Mouse (Mus musculus): ENCODE measurements around the gene Prm3. TPM values are rescaled to one million over a fixed set of nuclear protein-coding genes. Genes with fewer than 3 reads are reported as not detected.

Gene Prm3
- polyA plus RNA-seq, 1 experiment from 2014 or later, result not detected

- Histone ChIP-seq H3K27ac (no peak overlapping the region; the same call in 1 of the 2 replicates), H3K79me2 (ENCODE audit: inconsistent target) (no peaks in the 10 kb centered on the region), H3K36me3 (ENCODE audit: inconsistent target) (no peaks in the 10 kb centered on the region), H3K4me3 (ENCODE audit: inconsistent target) (peak overlapping the region; percentile 15; the same call in 1 of the 2 replicates)
- 0% methylated on average over 45 of the region's 55 CpGs for WGBS (ENCODE audit: missing documents)
These were observed 5.8 kb downstream of the Prm3 start for GRCm38 (mm10) chr16:10784793-10785370.

GRCm38 (mm10) chr16:10783883-10784792, 6.6 kb downstream of the Prm3 start:
- H3K79me2 ChIP-seq (ENCODE audit: inconsistent target), result no peaks in the 10 kb centered on the region
- H3K27ac ChIP-seq, result no peak overlapping the region
- peak overlapping the region; percentile 15; the same call in 1 of the 2 replicates for H3K4me3 ChIP-seq (ENCODE audit: inconsistent target)
- H3K36me3 ChIP-seq (ENCODE audit: inconsistent target), result no peaks in the 10 kb centered on the region
- 8% methylated on average over 77 of the region's 81 CpGs for WGBS (ENCODE audit: missing documents)

- WGBS (ENCODE audit: missing documents), result 75% methylated on average over 8 of the region's 8 CpGs
- Histone ChIP-seq H3K79me2 (ENCODE audit: inconsistent target) (no peaks in the 10 kb centered on the region), H3K36me3 (ENCODE audit: inconsistent target) (no peaks in the 10 kb centered on the region), H3K4me3 (ENCODE audit: inconsistent target) (no peak overlapping the region), H3K27ac (no peak overlapping the region)
These were observed 7.3 kb downstream of the Prm3 start for GRCm38 (mm10) chr16:10783451-10783850.

- Histone ChIP-seq H3K4me3 (ENCODE audit: inconsistent target) (no peak overlapping the region), H3K36me3 (ENCODE audit: inconsistent target) (no peaks in the 10 kb centered on the region), H3K79me2 (ENCODE audit: inconsistent target) (no peaks in the 10 kb centered on the region), H3K27ac (no peak overlapping the region)
- WGBS (ENCODE audit: missing documents), result 30% methylated on average over 1 of the region's 1 CpGs
These were observed 7.6 kb downstream of the Prm3 start for GRCm38 (mm10) chr16:10783152-10783434.

GRCm38 (mm10) chr16:10782377-10783151, 8.2 kb downstream of the Prm3 start:
- Histone ChIP-seq H3K79me2 (ENCODE audit: inconsistent target) (no peaks in the 10 kb centered on the region), H3K36me3 (ENCODE audit: inconsistent target) (no peaks in the 10 kb centered on the region), H3K27ac (no peak overlapping the region), H3K4me3 (ENCODE audit: inconsistent target) (no peak overlapping the region)
- 61% methylated on average over 6 of the region's 6 CpGs for WGBS (ENCODE audit: missing documents)

GRCm38 (mm10) chr16:10781862-10782371, 8.8 kb downstream of the Prm3 start:
- WGBS (ENCODE audit: missing documents), result 86% methylated on average over 9 of the region's 9 CpGs
- Histone ChIP-seq H3K27ac (no peak overlapping the region), H3K36me3 (ENCODE audit: inconsistent target) (no peaks in the 10 kb centered on the region), H3K79me2 (ENCODE audit: inconsistent target) (no peaks in the 10 kb centered on the region), H3K4me3 (ENCODE audit: inconsistent target) (no peak overlapping the region)

- Histone ChIP-seq H3K4me3 (ENCODE audit: inconsistent target) (no peak overlapping the region), H3K36me3 (ENCODE audit: inconsistent target) (no peaks in the 10 kb centered on the region), H3K79me2 (ENCODE audit: inconsistent target) (no peaks in the 10 kb centered on the region), H3K27ac (no peak overlapping the region)
- WGBS (ENCODE audit: missing documents), result 96% methylated on average over 5 of the region's 5 CpGs
These were observed 10.0 kb downstream of the Prm3 start for GRCm38 (mm10) chr16:10780631-10781120.

GRCm38 (mm10) chr16:10777579-10778160, 13.0 kb downstream of the Prm3 start:
- WGBS (ENCODE audit: missing documents), result 97% methylated on average over 5 of the region's 5 CpGs
- H3K4me3 ChIP-seq (ENCODE audit: inconsistent target), result no peak overlapping the region
- no peaks in the 10 kb centered on the region for H3K79me2 ChIP-seq (ENCODE audit: inconsistent target)
- no peak overlapping the region for H3K27ac ChIP-seq
- H3K36me3 ChIP-seq (ENCODE audit: inconsistent target), result no peaks in the 10 kb centered on the region

- whole genome bisulfite sequencing (ENCODE audit: missing documents), result 73% methylated on average over 7 of the region's 7 CpGs
- Histone ChIP-seq H3K36me3 (ENCODE audit: inconsistent target) (no peaks in the 10 kb centered on the region), H3K27ac (no peak overlapping the region), H3K4me3 (ENCODE audit: inconsistent target) (no peak overlapping the region), H3K79me2 (ENCODE audit: inconsistent target) (no peaks in the 10 kb centered on the region)
These were observed 14.4 kb downstream of the Prm3 start for GRCm38 (mm10) chr16:10776322-10776721.

- no peaks in the 10 kb centered on the region for H3K36me3 ChIP-seq (ENCODE audit: inconsistent target)
- WGBS (ENCODE audit: missing documents), result 58% methylated on average over 4 of the region's 4 CpGs
- no peak overlapping the region for H3K4me3 ChIP-seq (ENCODE audit: inconsistent target)
- H3K79me2 ChIP-seq (ENCODE audit: inconsistent target), result no peaks in the 10 kb centered on the region
- H3K27ac ChIP-seq, result no peak overlapping the region
These were observed 16.0 kb downstream of the Prm3 start for GRCm38 (mm10) chr16:10774726-10775125.

GRCm38 (mm10) chr16:10773543-10773942, 17.2 kb downstream of the Prm3 start:
- Histone ChIP-seq H3K36me3 (ENCODE audit: inconsistent target) (no peaks in the 10 kb centered on the region), H3K4me3 (ENCODE audit: inconsistent target) (no peak overlapping the region), H3K27ac (no peak overlapping the region), H3K79me2 (ENCODE audit: inconsistent target) (no peaks in the 10 kb centered on the region)
- 98% methylated on average over 8 of the region's 8 CpGs for WGBS (ENCODE audit: missing documents)

- Histone ChIP-seq H3K4me3 (ENCODE audit: inconsistent target) (no peak overlapping the region), H3K36me3 (ENCODE audit: inconsistent target) (no peaks in the 10 kb centered on the region), H3K79me2 (ENCODE audit: inconsistent target) (no peaks in the 10 kb centered on the region), H3K27ac (no peak overlapping the region)
- 75% methylated on average over 19 of the region's 19 CpGs for WGBS (ENCODE audit: missing documents)
These were observed 18.8 kb downstream of the Prm3 start for GRCm38 (mm10) chr16:10771769-10772510.

- Histone ChIP-seq H3K27ac (no peak overlapping the region), H3K36me3 (ENCODE audit: inconsistent target) (no peaks in the 10 kb centered on the region), H3K79me2 (ENCODE audit: inconsistent target) (no peaks in the 10 kb centered on the region), H3K4me3 (ENCODE audit: inconsistent target) (no peak overlapping the region)
- 52% methylated on average over 4 of the region's 4 CpGs for WGBS (ENCODE audit: missing documents)
These were observed 20.0 kb downstream of the Prm3 start for GRCm38 (mm10) chr16:10770531-10771325.

Data from macrophage (primary cell).